Mouse (Mus musculus): ENCODE data around the gene Mical3. TPM values are rescaled to one million over a fixed set of nuclear protein-coding genes. Genes with fewer than 3 reads are reported as not detected.

Mical3 gene
- polyA plus RNA-seq, 1 experiment: 17.8 TPM

GRCm38 (mm10) chr6:121149420-121149819, 18.6 kb upstream of the Mical3 start:
- no peaks in the 10 kb centered on the region; the same call in 1 of the 2 replicates for H3K4me1 ChIP-seq
- peaks cover 81% of the 10 kb centered on the region for H3K27me3 ChIP-seq (replicated peaks)
- no peaks in the 10 kb centered on the region for H3K36me3 ChIP-seq (replicated peaks; ENCODE audit: low read length)
- peaks cover 3% of the 10 kb centered on the region for H3K9me3 ChIP-seq
- no peak overlapping the region for H3K4me3 ChIP-seq (replicated peaks)
- TF ChIP-seq GATA1 (IDR thresholded peaks at IDR 0.05; ENCODE audit: borderline replicate concordance, low read length): no peak

GRCm38 (mm10) chr6:121148360-121148759, 17.6 kb upstream of the Mical3 start:
- TF ChIP-seq GATA1 (IDR thresholded peaks at IDR 0.05; ENCODE audit: borderline replicate concordance, low read length) (no peak), FLI1 (IDR thresholded peaks at IDR 0.05; ENCODE audit: low read length) (no peak)
- peaks cover 84% of the 10 kb centered on the region for H3K27me3 ChIP-seq (replicated peaks)
- H3K4me3 ChIP-seq (replicated peaks): no peak overlapping the region
- H3K36me3 ChIP-seq (replicated peaks; ENCODE audit: low read length): no peaks in the 10 kb centered on the region
- peaks cover 3% of the 10 kb centered on the region for H3K9me3 ChIP-seq
- peaks cover 5% of the 10 kb centered on the region; the same call in 1 of the 2 replicates for H3K4me1 ChIP-seq

DNA sequence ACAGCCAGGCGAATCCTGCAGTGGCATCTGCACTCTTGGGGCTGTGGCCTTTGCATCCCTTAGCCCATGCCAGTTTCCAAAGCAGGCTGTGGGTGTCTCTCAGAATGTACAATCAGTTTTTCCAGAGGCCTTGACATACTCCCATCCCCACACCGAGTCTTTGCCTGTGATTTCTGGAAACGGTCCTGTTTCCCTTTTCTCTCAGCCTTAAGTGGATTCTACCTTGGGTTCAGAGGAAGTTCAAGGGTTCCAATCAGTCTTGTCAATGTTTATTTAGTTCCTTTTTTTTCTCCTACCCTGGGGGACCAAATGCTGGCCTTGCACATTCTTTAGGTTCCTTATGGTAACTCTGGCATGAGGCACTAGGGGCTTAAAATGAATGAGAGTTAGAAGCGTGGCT, 16.0 kb upstream of the Mical3 start:
- peaks cover 81% of the 10 kb centered on the region for H3K27me3 ChIP-seq (replicated peaks)
- TF ChIP-seq GATA1 (IDR thresholded peaks at IDR 0.05; ENCODE audit: borderline replicate concordance, low read length): no peak
- TF ChIP-seq FLI1 (IDR thresholded peaks at IDR 0.05; ENCODE audit: low read length): no peak
- peaks cover 5% of the 10 kb centered on the region; the same call in 1 of the 2 replicates for H3K4me1 ChIP-seq
- H3K9me3 ChIP-seq: peaks cover 3% of the 10 kb centered on the region
- H3K4me3 ChIP-seq (replicated peaks): no peak overlapping the region
- H3K36me3 ChIP-seq (replicated peaks; ENCODE audit: low read length): no peaks in the 10 kb centered on the region

DNA sequence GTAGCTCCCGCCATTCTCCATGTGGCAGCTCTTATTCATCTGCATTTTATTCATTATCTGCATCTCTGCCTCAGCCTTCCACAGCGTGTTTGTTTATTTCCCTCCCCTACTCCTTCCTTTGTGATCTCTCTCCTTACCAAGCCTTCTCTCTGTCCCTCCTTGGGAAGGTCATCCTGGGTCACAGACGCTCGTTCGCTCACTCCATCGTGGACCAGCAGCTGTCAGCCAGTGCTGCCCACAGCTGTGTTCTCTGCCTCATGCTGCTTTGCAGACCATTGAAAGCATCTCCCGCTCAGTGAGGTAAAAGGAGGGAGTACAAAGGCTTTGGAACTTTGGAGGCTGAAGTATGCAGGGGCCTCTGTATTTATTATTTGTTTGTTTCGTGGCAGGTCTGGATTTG, 15.1 kb upstream of the Mical3 start:
- H3K9me3 ChIP-seq: peaks cover 3% of the 10 kb centered on the region
- TF ChIP-seq FLI1 (IDR thresholded peaks at IDR 0.05; ENCODE audit: low read length): no peak
- no peak for TF ChIP-seq GATA1 (IDR thresholded peaks at IDR 0.05; ENCODE audit: borderline replicate concordance, low read length)
- no peaks in the 10 kb centered on the region for H3K36me3 ChIP-seq (replicated peaks; ENCODE audit: low read length)
- H3K4me1 ChIP-seq: peaks cover 5% of the 10 kb centered on the region; the same call in 1 of the 2 replicates
- H3K27me3 ChIP-seq (replicated peaks): peaks cover 82% of the 10 kb centered on the region
- no peak overlapping the region for H3K4me3 ChIP-seq (replicated peaks)

DNA sequence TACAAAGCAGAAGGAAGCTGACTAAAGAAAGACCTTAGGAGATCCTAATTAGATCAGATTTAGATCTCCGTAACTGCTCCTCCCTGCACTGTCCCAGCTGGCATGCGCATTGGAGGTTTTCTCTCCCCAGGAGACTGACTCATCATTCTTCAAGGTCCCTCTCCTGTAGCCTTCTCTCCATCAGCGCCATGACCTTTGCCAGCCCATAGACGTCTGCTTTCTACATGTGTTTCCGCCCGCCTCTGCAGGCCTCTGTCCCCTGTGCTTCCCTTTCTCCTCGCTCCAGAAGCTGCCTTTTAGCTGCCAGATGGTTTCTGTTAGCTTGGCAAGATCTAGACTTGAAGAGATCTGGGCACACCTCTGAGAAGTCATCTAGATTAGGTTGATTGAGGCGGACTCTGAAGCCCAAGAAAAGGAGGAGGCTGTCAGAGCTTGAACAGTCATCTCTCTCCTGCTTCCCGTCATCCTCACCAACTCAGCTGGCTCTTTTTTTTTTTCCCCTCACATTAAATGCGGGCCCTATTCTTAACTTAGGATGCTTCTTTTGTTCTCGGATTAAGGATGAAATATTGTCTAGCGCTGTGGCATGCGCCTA, 14.3 kb upstream of the Mical3 start:
- peaks cover 5% of the 10 kb centered on the region; the same call in 1 of the 2 replicates for H3K4me1 ChIP-seq
- no peak overlapping the region for H3K4me3 ChIP-seq (replicated peaks)
- peaks cover 86% of the 10 kb centered on the region for H3K27me3 ChIP-seq (replicated peaks)
- no peaks in the 10 kb centered on the region for H3K36me3 ChIP-seq (replicated peaks; ENCODE audit: low read length)
- peaks cover 2% of the 10 kb centered on the region for H3K9me3 ChIP-seq
- TF ChIP-seq FLI1 (IDR thresholded peaks at IDR 0.05; ENCODE audit: low read length) (no peak), GATA1 (IDR thresholded peaks at IDR 0.05; ENCODE audit: borderline replicate concordance, low read length) (no peak)

GRCm38 (mm10) chr6:121144066-121144465, 13.3 kb upstream of the Mical3 start:
- H3K36me3 ChIP-seq (replicated peaks; ENCODE audit: low read length): no peaks in the 10 kb centered on the region
- TF ChIP-seq FLI1 (IDR thresholded peaks at IDR 0.05; ENCODE audit: low read length): no peak
- TF ChIP-seq GATA1 (IDR thresholded peaks at IDR 0.05; ENCODE audit: borderline replicate concordance, low read length): no peak
- no peaks in the 10 kb centered on the region for H3K9me3 ChIP-seq
- H3K4me1 ChIP-seq: peaks cover 5% of the 10 kb centered on the region; the same call in 1 of the 2 replicates
- peaks cover 85% of the 10 kb centered on the region for H3K27me3 ChIP-seq (replicated peaks)
- H3K4me3 ChIP-seq (replicated peaks): no peak overlapping the region

GRCm38 (mm10) chr6:121143439-121143838, 12.6 kb upstream of the Mical3 start:
- Histone ChIP-seq H3K27me3 (replicated peaks) (peaks cover 84% of the 10 kb centered on the region), H3K9me3 (no peaks in the 10 kb centered on the region), H3K4me3 (replicated peaks) (no peak overlapping the region), H3K4me1 (peaks cover 5% of the 10 kb centered on the region; the same call in 1 of the 2 replicates), H3K36me3 (replicated peaks; ENCODE audit: low read length) (no peaks in the 10 kb centered on the region)
- TF ChIP-seq GATA1 (IDR thresholded peaks at IDR 0.05; ENCODE audit: borderline replicate concordance, low read length): no peak

- peaks cover 83% of the 10 kb centered on the region for H3K27me3 ChIP-seq (replicated peaks)
- TF ChIP-seq GATA1 (IDR thresholded peaks at IDR 0.05; ENCODE audit: borderline replicate concordance, low read length): no peak
- no peak for TF ChIP-seq FLI1 (IDR thresholded peaks at IDR 0.05; ENCODE audit: low read length)
- H3K4me1 ChIP-seq: peaks cover 5% of the 10 kb centered on the region; the same call in 1 of the 2 replicates
- no peaks in the 10 kb centered on the region for H3K36me3 ChIP-seq (replicated peaks; ENCODE audit: low read length)
- H3K4me3 ChIP-seq (replicated peaks): no peak overlapping the region
- no peaks in the 10 kb centered on the region for H3K9me3 ChIP-seq
Measured at GRCm38 (mm10) chr6:121142298-121142697, 11.5 kb upstream of the Mical3 start.

DNA sequence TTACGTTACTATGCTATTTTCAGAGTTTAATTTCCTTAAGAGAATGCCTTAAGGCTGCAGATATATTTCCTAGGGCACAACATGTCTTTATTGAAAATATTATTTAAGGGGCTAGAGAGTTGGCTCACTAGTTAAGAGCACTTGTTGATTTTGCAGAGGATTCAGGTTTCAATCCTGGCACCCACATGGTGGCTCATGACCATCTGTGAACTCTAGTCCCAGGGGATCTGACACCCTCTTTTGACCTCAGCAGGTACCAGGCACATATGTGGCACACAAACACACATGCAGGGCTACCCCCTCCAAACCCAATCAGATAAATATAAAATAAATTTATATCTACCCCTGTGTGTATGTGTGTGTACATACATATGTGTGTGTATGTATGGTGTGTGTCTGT, 8.5 kb upstream of the Mical3 start:
- TF ChIP-seq GATA1 (IDR thresholded peaks at IDR 0.05; ENCODE audit: borderline replicate concordance, low read length): no peak
- H3K9me3 ChIP-seq: no peaks in the 10 kb centered on the region
- H3K4me3 ChIP-seq (replicated peaks): no peak overlapping the region
- H3K27me3 ChIP-seq (replicated peaks): peaks cover 83% of the 10 kb centered on the region
- H3K36me3 ChIP-seq (replicated peaks; ENCODE audit: low read length): no peaks in the 10 kb centered on the region
- H3K4me1 ChIP-seq: peaks cover 6% of the 10 kb centered on the region; the same call in 1 of the 2 replicates

- no peak for TF ChIP-seq FLI1 (IDR thresholded peaks at IDR 0.05; ENCODE audit: low read length)
- no peak for TF ChIP-seq GATA1 (IDR thresholded peaks at IDR 0.05; ENCODE audit: borderline replicate concordance, low read length)
- Histone ChIP-seq H3K36me3 (replicated peaks; ENCODE audit: low read length) (no peaks in the 10 kb centered on the region), H3K4me1 (0 out of 2 replicates have a peak, but pooled peaks cover 3% of the 10 kb centered on the region), H3K9me3 (no peaks in the 10 kb centered on the region), H3K4me3 (replicated peaks) (no peak overlapping the region), H3K27me3 (replicated peaks) (peaks cover 82% of the 10 kb centered on the region)
Measured at GRCm38 (mm10) chr6:121138338-121139040, 7.7 kb upstream of the Mical3 start.
